Mouse (Mus musculus) retina, postnatal 1 day (tissue): ENCODE results near the gene Olfr463.
"Not testable (repeated sequence)": the region's sequence is repeated elsewhere in the genome, so short reads cannot be mapped to it uniquely, and the experiment has no call there.

Experiments
- DNase-seq: peaks from one replicate; pipeline ENCODE4 v3.0.0-alpha.2; 2012

Olfr463 gene

DNA sequence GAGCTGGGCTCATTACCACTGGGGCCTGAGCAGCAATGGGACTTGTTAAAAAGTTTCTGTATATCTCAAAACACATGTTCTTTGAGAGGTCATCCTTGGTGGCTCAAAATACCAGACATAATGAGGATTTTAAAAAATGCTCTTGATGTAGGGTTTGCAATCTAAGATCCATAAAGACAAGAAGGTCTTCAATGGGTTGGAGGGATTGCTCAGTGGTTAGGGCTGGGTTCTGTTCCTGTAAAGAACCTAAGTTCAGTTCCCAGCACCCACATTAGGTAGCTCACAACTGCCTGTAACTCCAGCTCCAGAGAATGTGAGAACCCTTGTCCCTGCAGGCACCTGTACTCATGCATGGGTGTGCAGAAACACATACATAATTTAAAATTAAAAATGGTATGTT lies at the start of gene Olfr463:
TSS of gene Olfr463 (minus strand) at position 101 of the 400 bp plus-strand sequence.
- no peak for DNase-seq

DNA sequence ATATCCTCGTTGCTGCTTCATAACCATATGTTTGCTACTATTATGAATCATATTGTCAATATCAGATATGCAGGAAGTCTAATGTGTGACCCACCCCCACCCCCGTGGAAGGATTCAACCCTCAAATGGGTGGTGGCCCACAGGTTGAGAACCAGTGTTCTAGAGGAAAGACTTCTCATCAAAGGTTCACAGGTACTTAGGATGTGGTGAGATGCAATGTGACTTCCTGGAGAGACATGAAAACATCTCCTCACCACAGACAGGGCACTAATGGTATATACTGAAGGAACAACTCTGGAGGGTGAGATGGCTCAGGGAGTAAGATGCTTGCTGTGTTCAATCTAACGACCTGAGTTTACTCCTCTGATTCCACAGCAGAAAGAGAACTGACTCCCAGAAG lies 38.3 kb upstream of the Olfr463 start:
- DNase-seq, result no peak

DNA sequence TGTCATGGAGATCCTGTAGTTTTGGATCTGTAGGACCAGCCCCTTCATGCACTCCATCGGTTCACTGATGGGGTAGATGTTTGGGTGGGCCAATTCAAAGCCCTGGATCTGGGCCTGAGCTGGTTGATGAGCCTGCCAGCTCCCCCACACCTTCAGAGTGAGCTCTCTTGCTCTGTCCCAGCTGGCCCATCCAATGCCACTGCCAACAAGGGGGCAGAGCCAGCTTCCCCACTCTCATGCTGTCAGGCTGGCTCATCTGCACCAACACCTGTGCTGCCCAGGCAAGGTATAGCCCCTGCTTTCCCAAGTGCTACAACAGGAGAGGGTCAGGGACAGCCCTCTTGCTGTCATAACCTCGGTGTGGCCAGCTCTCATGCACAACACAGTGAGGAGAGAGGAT lies 36.5 kb upstream of the Olfr463 start:
- no peak for DNase-seq

- no peak for DNase-seq
Observed at GRCm38 (mm10) chr11:87930348-87930747, 33.2 kb upstream of the Olfr463 start.

DNA sequence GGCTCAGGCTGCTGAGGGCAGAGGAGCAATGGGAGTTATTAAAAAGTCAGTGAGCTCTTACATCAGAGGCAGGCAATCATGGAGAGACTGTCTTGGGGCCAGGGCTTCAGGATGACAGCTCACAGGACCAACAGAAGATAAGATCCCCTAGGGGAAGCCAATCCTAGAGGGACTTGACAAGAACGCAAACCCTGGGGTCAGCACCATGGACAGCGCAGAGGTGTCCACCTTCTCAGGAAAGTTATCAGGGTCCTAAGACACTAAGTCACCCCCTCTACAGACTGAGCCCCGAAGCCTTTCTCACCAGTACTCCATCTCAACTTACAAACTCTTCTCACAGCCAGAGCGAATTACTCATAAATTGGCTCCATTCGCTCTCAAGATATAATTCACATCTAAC lies 23.8 kb upstream of the Olfr463 start, which contains the start of gene Olfr464:
TSS of gene Olfr464 (minus strand) at position 2 of the 400 bp plus-strand sequence.
- peak; percentile 53 for DNase-seq

DNA sequence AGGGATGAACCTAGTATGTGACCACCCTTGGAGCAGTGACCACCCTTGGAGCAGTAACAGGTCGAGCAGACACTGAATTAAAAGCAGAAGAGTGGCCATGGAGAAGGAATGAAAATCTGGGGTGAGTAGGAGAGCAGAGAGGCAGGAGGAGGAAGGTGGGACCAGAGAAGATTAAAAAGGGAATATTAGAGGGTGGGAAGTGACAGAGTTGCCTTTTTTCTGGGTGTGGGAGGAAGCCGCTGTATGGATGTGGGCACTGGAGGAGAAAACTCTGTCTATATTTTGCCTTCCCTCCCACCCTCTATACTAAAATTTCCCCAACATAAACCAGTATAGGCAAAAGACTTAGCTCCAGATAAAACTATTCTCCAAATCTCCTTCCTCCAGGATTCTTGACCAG lies 23.1 kb upstream of the Olfr463 start:
- no peak for DNase-seq

DNA sequence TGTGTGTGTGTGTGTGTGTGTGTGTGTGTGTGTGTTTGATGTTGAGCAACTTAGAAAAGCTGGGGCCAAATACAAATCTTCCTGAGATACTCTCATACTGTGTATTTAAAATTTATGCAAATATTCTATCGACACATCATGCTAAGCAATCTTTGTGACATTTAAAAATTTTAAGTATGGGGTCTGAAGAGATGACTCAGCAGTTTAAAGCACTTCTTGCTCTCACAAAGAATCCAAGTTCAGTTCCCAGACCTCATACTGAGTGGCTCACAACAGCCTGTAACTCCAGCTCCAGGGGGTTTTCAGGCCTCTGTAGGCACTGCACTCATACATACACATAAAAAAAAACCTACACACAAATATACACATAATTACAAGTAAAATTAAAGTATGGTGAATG lies 18.8 kb upstream of the Olfr463 start:
- DNase-seq, result no peak

DNA sequence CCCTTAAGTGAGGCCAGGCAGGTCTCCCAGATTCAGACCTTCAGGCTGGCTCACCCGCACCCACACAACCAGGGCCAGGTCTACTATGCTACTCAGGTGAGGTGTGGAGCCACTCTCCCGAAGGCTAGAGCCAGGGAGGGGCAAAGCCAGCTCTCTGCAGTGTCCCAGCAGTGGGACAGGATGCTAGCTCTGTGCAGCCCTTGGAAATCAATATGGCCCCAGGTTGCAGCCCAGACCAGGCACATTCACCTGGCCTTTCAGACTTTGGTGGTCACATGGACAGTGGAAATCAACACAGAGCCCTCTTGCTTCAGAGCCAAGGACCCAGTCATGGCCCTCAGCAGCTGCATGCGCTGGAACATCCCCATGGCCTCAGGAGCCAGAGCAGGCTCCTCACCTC lies 7.1 kb upstream of the Olfr463 start:
- no peak for DNase-seq

DNA sequence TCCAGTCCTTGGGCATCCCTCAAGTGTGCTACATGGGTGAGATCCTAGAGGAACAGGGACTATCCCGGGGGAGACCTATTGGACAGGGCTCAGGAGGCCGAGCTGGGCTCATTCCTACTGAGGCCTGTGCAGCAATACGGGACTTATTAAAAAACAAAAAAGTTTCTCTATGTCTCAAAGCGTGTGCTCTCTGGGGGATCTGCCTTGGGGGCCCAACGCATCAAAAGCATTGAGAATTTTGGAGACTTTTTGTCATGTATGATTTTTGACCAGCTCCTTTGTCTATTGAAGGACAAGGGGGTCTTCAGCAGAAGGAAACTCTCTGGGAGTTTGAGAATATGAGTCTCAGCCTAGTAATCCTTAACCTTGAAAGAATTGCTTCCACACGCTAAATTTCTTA lies 5.0 kb downstream of the Olfr463 start, which contains the start of gene Olfr462:
TSS of gene Olfr462 (minus strand) at position 101 of the 400 bp plus-strand sequence.
- DNase-seq, result no peak

DNA sequence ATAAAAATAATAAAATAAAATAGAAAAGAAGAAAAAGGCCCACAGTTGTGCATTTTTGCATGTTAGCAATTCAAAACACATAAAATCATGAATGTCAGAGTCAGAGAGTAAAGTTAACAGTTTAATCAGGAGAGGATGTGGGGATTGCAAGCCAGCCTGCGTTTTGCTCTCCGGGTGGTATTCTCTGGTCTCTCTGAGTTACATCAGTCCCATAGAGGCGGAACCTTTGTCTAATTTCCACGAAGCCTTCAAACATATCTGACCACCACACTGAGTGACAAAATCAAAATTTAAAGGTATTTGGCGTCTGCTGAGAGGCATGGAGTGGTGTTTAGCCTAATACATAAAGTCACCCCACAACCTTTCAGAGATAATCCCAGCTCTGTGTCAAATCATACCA lies 12.3 kb downstream of the Olfr463 start:
- no peak for DNase-seq

- DNase-seq, result peak; percentile 53
Observed at GRCm38 (mm10) chr11:87883493-87883892, 13.7 kb downstream of the Olfr463 start.

GRCm38 (mm10) chr11:87881714-87882113 lies 15.5 kb downstream of the Olfr463 start:
- DNase-seq, result no peak

DNA sequence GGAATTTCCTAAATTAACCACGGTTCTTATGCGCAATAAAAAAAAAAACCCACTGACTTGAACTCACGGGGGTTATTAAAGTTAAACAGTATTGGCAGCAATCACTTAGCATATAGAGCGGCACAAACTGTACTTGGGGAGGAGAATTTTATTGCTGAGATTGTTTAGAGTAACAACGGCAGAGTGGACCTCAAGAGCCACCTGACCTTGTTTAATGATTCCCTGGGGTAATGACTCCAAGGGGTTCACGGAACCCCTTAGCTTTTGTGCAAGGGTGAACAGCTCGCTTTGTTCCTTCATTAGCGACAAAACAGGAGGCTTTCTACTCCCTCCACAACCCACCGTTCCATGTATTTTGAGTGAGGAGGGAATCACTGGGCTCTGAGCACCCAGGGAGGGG lies 17.4 kb downstream of the Olfr463 start:
- DNase-seq, result no peak

GRCm38 (mm10) chr11:87875436-87875835 lies 21.8 kb downstream of the Olfr463 start, which contains the start of gene Epx:
TSS of gene Epx (minus strand) at chr11:87875536.
- DNase-seq, result no peak

DNA sequence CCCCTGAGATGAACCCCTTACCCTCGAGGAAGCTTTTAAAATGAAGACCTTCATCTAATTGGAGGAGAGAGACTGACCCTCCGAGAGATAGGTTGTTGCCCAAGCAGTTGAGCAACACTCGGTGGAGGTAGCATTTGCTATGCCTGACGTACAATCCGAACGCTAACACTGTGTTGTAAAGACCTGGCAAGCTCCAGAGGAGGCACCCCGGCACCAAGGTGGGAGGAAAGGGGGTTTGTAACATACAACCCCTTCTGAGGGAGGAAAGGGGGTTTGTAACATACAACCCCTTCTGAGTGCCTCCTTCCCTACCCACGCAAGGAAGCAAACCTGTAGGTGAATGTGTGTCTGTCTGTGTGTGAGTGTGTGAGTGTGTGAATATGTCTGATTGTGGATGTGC lies 25.4 kb downstream of the Olfr463 start:
- DNase-seq, result peak; percentile 24

DNA sequence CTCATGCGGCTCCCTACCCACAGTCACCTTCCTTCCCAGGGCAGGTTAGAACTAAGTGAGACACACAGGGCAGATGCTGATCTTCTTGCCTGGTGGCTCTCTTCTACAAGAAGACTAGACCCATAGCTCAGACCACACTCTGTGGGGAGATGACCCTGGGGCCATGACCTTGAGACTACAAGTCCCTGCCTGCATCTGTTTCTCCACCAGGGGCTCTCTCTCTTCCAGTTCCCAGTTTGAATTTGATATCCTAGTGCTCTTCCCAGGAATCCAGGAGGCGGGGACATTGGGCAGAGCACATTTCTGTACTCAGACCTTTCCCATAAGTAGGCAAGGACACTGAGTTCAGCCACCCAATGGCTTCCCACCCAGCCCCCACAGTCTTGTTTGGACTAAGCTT lies 27.1 kb downstream of the Olfr463 start:
- no peak for DNase-seq

DNA sequence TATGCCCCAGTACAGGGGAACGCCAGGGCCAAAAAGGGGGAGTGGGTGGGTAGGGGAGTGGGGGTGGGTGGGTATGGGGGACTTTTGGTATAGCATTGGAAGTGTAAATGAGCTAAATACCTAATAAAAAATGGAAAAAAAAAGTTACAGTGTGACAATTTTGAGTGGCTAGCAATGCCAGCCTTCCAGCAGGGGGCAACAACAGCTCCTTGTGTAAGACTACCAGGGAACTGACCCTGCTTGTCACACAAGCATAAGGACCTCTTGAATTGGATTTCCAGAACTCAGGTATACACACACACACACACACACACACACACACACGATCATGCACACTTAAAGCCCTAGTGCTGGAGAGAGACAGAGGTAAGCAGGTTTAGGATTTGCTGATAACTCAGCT lies 30.3 kb downstream of the Olfr463 start:
- DNase-seq, result not testable (repeated sequence)

DNA sequence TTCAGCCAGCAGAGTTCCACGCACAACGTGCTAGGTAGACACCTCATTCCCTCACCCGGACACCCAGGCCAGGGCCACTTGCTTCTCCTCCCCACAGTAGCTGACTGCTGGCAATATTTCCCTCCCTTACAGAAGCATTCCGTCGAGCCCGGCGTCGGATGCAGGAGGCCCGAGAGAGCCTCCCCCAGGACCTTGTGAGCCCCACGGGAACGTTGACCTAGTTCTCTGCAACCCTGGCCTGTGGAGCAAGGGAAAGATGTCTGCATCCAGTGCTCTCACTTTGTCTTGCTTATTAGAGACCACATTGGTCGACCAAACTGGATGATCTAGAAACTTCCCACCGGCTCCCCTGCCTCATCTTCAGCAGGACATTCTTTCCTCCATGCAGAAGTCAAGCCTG lies 34.4 kb downstream of the Olfr463 start:
- no peak for DNase-seq

GRCm38 (mm10) chr11:87860426-87860825 lies 36.8 kb downstream of the Olfr463 start:
- DNase-seq, result no peak

DNA sequence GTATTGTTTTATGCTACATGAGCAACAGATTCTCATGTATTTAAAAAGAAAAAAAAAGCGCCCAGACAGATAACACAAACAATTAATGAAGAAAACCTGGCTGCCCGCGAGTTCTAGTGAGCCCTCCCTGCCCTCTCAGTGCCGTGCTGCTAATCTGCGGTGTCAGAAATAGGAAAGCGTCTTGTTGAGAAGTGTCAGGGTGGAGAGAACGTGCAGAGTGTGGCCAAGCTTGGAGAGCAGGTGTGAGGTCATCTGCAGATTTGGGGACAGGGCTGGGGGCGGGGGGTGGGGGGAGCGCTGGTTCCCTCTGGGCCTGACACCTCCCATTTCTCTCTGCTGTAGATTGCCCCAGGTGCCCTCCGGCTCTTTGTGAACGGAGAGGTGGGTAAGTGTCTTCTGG lies 37.9 kb downstream of the Olfr463 start:
- DNase-seq, result no peak

GRCm38 (mm10) chr11:87854550-87854949 lies 42.6 kb downstream of the Olfr463 start:
- no peak for DNase-seq

DNA sequence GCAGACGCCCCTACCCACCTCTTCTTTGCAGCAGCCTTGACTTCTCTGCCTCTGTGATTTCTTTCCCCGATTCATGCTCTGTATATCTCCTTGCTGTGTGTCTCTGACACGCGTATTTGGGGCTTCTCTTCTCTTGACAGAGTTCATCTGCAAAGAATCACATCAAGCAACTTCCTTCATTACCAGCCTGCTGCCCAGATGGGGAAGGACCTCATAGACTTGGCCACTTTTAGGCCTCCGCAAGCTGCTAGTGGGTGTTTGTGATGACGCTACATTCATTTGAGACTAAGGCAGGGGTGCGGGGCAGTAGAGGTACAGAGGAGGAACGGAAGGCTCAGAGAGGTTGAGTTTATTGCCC lies 43.6 kb downstream of the Olfr463 start:
- no peak for DNase-seq

DNA sequence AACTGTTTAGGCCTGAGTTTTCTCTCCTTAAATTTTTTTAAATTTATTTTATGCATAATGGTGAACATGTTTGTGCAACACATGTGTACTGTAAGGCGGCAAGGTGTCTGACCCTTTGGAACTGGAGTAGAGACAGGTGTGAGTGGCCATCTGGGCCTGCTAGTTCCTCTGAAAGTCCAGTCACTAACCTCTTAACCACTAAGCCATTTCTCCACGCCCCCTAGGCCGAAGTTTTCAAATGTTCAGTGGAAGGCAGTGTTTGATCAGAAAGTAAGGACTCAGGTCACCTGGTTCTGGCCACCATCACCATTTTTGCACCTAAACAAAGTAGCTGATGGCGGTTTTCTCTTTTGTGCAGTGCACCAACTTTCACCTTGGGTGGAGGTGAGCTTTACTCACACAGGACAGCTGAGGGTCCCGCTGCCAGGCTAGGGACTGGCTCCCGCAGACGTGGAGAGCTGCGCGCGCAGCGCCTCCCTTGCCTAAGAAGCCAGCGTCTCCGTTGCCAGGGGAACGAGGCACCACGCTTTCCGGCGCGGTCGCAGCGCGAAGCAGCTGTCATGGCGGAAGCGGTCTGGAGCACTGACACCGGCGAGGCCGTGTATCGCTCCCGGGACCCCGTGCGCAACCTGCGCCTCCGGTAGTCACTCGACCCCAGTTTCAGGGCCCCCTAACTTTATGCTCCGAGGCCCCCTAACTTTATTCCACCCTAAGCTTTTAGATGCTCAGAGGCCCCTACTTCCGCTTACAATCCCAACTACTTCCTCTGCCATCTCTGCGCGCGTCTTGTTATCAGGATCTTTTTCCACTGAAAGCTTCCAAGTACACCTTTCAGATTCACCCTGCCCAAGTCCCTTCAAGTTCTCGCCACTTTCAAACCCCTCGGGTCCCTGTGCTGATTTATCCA lies 44.2 kb downstream of the Olfr463 start, which contains the start of gene Mks1:
TSS of gene Mks1 (plus strand) at position 526 of the 907 bp plus-strand sequence.
- DNase-seq, result peak; percentile 95

GRCm38 (mm10) chr11:87847884-87848283 lies 49.3 kb downstream of the Olfr463 start:
- DNase-seq, result peak; percentile 68
